Mouse (Mus musculus) cerebellum, adult 11-12 months (tissue): ENCODE measurements around the gene Arrdc2.
A peak's percentile ranks its signal among the peaks of the same experiment; 100 is the strongest.
"Not testable (repeated sequence)": the region's sequence is repeated elsewhere in the genome, so short reads cannot be mapped to it uniquely, and the experiment has no call there.

Experiments
- DNase-seq: peaks from one replicate; pipeline ENCODE4 v3.0.0; 2022

Gene Arrdc2

GRCm38 (mm10) chr8:70838654-70839407 is 689 bp downstream of the Arrdc2 start:
- peak; percentile 68 for DNase-seq

- no peak for DNase-seq
Observed at GRCm38 (mm10) chr8:70836666-70837065, 2.9 kb downstream of the Arrdc2 start.

GRCm38 (mm10) chr8:70834071-70834470 is 5.4 kb downstream of the Arrdc2 start:
- no peak for DNase-seq

- DNase-seq = no peak
Observed at GRCm38 (mm10) chr8:70833520-70833919, 6.0 kb downstream of the Arrdc2 start.

GRCm38 (mm10) chr8:70833018-70833482 is 6.5 kb downstream of the Arrdc2 start:
- DNase-seq = no peak

GRCm38 (mm10) chr8:70832371-70832770 is 7.1 kb downstream of the Arrdc2 start:
- DNase-seq = no peak

- no peak for DNase-seq
Observed at GRCm38 (mm10) chr8:70831517-70831916, 8.0 kb downstream of the Arrdc2 start.

GRCm38 (mm10) chr8:70827796-70828195 is 11.7 kb downstream of the Arrdc2 start:
- no peak for DNase-seq

- DNase-seq = no peak
Observed at GRCm38 (mm10) chr8:70827010-70827409, 12.5 kb downstream of the Arrdc2 start.

- no peak for DNase-seq
Observed at GRCm38 (mm10) chr8:70825816-70826215, 13.7 kb downstream of the Arrdc2 start.

GRCm38 (mm10) chr8:70823802-70824201 is 15.7 kb downstream of the Arrdc2 start:
- DNase-seq = no peak

- not testable (repeated sequence) for DNase-seq
Observed at GRCm38 (mm10) chr8:70822594-70822993, 16.9 kb downstream of the Arrdc2 start.

- no peak for DNase-seq
Observed at GRCm38 (mm10) chr8:70821992-70822391, 17.5 kb downstream of the Arrdc2 start.

GRCm38 (mm10) chr8:70821399-70821962 is 18.0 kb downstream of the Arrdc2 start:
- no peak for DNase-seq

- no peak for DNase-seq
Observed at GRCm38 (mm10) chr8:70820101-70820935, 19.2 kb downstream of the Arrdc2 start.

- no peak for DNase-seq
Observed at GRCm38 (mm10) chr8:70816679-70817078, 22.8 kb downstream of the Arrdc2 start.

- no peak for DNase-seq
Observed at GRCm38 (mm10) chr8:70812885-70813284, 26.6 kb downstream of the Arrdc2 start.

GRCm38 (mm10) chr8:70812055-70812454 is 27.5 kb downstream of the Arrdc2 start:
- no peak for DNase-seq

GRCm38 (mm10) chr8:70810962-70811680 is 28.4 kb downstream of the Arrdc2 start:
- no peak for DNase-seq

- no peak for DNase-seq
Observed at GRCm38 (mm10) chr8:70808955-70809701, 30.4 kb downstream of the Arrdc2 start.

GRCm38 (mm10) chr8:70808239-70808638 is 31.3 kb downstream of the Arrdc2 start, which contains the start of gene Il12rb1:
Il12rb1 (plus strand) TSS chr8:70808449.
- no peak for DNase-seq

- peak; percentile 31 for DNase-seq
Observed at GRCm38 (mm10) chr8:70807304-70807703, 32.2 kb downstream of the Arrdc2 start.
